Mouse (Mus musculus) heart, adult 2 months (tissue): ENCODE measurements around the gene 4930503B20Rik. TPM values are rescaled to one million over a fixed set of nuclear protein-coding genes. Genes with fewer than 3 reads are reported as not detected.

Source experiments
- DNase-seq, 2 experiments: peaks; one replicate each; pipeline ENCODE4 v3.0.0; 2021
- H3K27ac ChIP-seq: fragments of 200-600 bp; 2 replicates; pipeline ENCODE4 v1.8.1; 2022
- H3K27me3 ChIP-seq: fragments of 200-500 bp; 2 replicates; pipeline ENCODE4 v1.6.1; 2012; ENCODE audit warnings: mild to moderate bottlenecking, low read length, inconsistent platforms, mixed read lengths; ENCODE audit not compliant: control insufficient read depth, insufficient read depth
- H3K36me3 ChIP-seq: fragments of 200-500 bp; 2 replicates; pipeline ENCODE4 v1.6.1; 2012; ENCODE audit warnings: low read length, inconsistent platforms; ENCODE audit not compliant: control insufficient read depth, insufficient read depth
- H3K4me1 ChIP-seq: fragments of 200-500 bp; 2 replicates; pipeline ENCODE4 v1.6.1; 2011; ENCODE audit warnings: low read length; ENCODE audit not compliant: control insufficient read depth, insufficient read depth
- H3K4me3 ChIP-seq: fragments of 200-600 bp; 2 replicates; pipeline ENCODE4 v1.8.1; 2022
- H3K79me2 ChIP-seq: fragments of 200-500 bp; replicated peaks from 2 replicates; pipeline ENCODE4 v1.6.1; 2012; ENCODE audit warnings: mild to moderate bottlenecking, inconsistent platforms, low read length, moderate library complexity, mixed read lengths; ENCODE audit not compliant: control insufficient read depth, insufficient read depth
- H3K9ac ChIP-seq: fragments of 200-500 bp; 2 replicates; pipeline ENCODE4 v1.6.1; 2012; ENCODE audit warnings: low read depth, mild to moderate bottlenecking, control low read depth, inconsistent platforms, low read length, mixed read lengths
- CTCF ChIP-seq: fragments of 200-600 bp; IDR thresholded peaks from 2 replicates; pipeline ENCODE4 v1.8.1; 2022; ENCODE audit warnings: antibody characterized with exemption, mild to moderate bottlenecking, moderate library complexity
- EP300 ChIP-seq: fragments of 200-500 bp; IDR thresholded peaks from 2 replicates; pipeline ENCODE4 v1.6.1; 2011; ENCODE audit warnings: low read depth, low read length, control low read depth; ENCODE audit not compliant: insufficient read depth
- POLR2A ChIP-seq: fragments of 200-500 bp; IDR thresholded peaks from 2 replicates; pipeline ENCODE4 v1.6.1; 2011; ENCODE audit warnings: mild to moderate bottlenecking, low read depth, low read length, control low read depth; ENCODE audit not compliant: insufficient read depth
- WGBS: fragments of 180-500 bp; shearing (Covaris S2); methylation state at CpG from one replicate; pipeline ENCODE4 v1.1.7; 2018; 5-methylcytosine and 5-hydroxymethylcytosine counted together
- intact Hi-C: fragments of 180-260 bp; cut with DNase I; formaldehyde crosslinking; loops from one replicate; pipeline ENCODE4 v1.15.1; 2025
- polyA plus RNA-seq: library from polyadenylated mRNA; depleted of rRNA; stranded (reverse); fragments of >200 nt; gene quantifications from 2 replicates; pipeline ENCODE4 v1.2.3, GENCODE M21; 2012
- total RNA-seq, 2 experiments: library from RNA; stranded (reverse); gene quantifications; 2 replicates each; pipeline ENCODE4 v1.2.3; 2021

Gene 4930503B20Rik
- total and polyA plus RNA-seq, 3 experiments = 0.16 TPM; not detected in 2

DNA sequence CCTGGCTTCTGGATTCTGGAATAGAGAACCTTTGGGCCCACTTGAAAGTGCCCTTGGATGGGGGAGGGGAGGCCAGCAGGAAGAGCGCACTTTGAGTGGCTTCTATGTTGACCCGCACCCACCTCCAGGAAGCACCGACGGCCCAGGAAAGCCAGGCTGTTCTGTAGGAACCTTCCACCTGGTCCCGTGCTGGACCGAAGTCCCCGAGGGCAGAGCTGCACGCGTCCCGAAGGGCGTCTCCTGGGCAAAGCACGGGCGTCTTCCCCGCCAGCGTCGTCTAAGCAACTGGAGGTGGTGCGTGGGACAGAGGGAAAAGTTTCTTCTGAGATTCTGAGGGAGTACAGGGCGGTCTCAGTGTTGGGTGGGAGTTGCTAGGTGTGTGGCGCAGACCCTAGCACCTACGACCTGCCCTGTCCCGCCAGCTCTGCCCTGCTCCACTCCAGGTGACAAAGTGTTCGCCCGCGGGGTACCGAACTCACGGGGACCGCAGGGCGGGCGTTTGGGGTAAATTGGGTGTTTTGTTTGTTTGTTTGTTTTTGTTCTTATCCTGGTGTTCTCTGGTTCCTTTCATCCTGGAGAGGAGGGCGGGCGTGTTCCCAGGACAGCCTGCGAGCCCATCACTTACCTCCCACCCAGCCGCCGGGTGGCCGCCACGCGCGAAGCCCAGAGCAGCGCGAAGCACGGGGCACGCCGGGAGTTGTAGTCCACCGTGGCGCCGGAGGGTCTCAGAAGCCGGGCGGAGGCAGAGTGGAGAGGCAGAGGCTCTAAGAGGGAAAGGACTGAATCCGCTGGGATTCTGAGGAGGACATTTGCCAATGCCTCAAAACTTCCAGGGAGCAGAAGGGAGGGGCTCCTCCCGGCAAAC is 33.9 kb upstream of the 4930503B20Rik start, which contains the start of gene Samd13:
Gene Samd13, minus strand, starts transcription at position 782 of the 865 bp plus-strand sequence.
- 2% methylated on average over 50 of the region's 50 CpGs for WGBS
- intact Hi-C loops = loop anchor here (5.0 kb wide), 2 partner anchors 47 to 82 kb away; no protein-coding TSS in a partner anchor
- peak within 1 kb of the TSS; percentile 64 for H3K4me3 ChIP-seq
- peaks cover 1% of the 10 kb centered on the region for H3K4me1 ChIP-seq
- H3K27me3 ChIP-seq = no peaks in the 10 kb centered on the region; the same call in 1 of the 2 replicates
- H3K36me3 ChIP-seq = no peaks in the 10 kb centered on the region
- peak; percentile 74 to 80 for DNase-seq
- H3K27ac ChIP-seq = peak within 1 kb of the TSS; percentile 75
- TF ChIP-seq POLR2A = no peak
- no peak for TF ChIP-seq CTCF
- TF ChIP-seq EP300 = no peak
- H3K79me2 ChIP-seq = no peaks in the 10 kb centered on the region
- H3K9ac ChIP-seq = peak within 1 kb of the TSS; percentile 78

DNA sequence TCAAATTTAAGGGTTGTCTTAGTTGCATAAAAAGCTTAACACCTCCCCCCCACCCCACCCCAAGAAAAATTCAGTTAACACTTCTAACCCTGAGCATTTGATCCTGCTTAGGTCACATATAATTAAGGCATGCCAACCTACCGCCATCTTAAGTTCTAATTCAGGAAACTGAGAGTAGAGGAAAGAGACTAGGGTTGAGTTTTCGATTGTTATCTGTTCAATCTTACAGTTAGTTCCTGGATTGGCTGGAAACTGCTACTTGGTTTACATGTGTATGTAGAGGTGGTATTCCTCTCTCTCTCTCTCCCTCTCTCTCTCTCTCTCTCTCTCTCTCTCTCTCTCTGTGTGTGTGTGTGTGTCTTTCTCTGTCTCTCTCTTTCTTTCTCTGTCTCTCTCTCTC is 32.0 kb upstream of the 4930503B20Rik start:
- 48% methylated on average over 2 of the region's 2 CpGs for WGBS
- Histone ChIP-seq H3K4me3 (no peak overlapping the region), H3K27me3 (no peaks in the 10 kb centered on the region; the same call in 1 of the 2 replicates), H3K9ac (no peak overlapping the region), H3K79me2 (no peaks in the 10 kb centered on the region), H3K36me3 (no peaks in the 10 kb centered on the region), H3K4me1 (peaks cover 1% of the 10 kb centered on the region), H3K27ac (peak overlapping the region; percentile 55)
- TF ChIP-seq EP300 = no peak
- no peak for DNase-seq
- intact Hi-C loops = loop anchor here (5.0 kb wide), 1 partner anchor 84 kb away; no protein-coding TSS in a partner anchor

DNA sequence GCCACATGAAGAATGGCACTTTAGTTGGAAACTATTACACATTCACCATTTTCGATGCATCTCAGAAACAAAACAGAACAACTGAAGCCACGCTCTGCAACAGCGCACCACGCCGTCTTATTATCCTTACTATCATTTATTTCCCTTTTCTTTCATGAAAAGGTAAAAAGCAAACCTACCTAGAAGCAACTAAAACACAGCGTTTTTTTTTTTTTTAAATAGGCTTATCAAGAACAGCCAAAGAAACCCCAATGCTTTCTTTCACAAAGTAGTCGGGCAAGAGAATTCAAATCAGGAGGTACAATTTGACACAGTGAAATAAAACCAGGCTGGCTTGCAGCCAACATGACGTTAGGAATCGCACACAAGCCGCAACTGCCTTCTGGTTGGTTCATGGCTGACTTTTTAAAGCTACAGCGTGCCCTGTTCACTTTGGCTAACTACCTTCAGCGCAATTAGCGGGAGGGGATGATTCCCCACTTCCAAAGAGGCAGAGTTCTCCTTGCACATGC is 31.1 kb upstream of the 4930503B20Rik start:
- intact Hi-C loops = loop anchor here (5.0 kb wide), 1 partner anchor 85 kb away; no protein-coding TSS in a partner anchor
- no peak for TF ChIP-seq POLR2A
- no peak for TF ChIP-seq EP300
- no peak for TF ChIP-seq CTCF
- peak overlapping the region; percentile 55 for H3K27ac ChIP-seq
- no peaks in the 10 kb centered on the region; the same call in 1 of the 2 replicates for H3K27me3 ChIP-seq
- WGBS = 16% methylated on average over 13 of the region's 13 CpGs
- no peaks in the 10 kb centered on the region for H3K36me3 ChIP-seq
- peaks cover 1% of the 10 kb centered on the region for H3K4me1 ChIP-seq
- DNase-seq = peak; percentile 64 to 65
- no peaks in the 10 kb centered on the region for H3K79me2 ChIP-seq
- peak overlapping the region; percentile 52 for H3K9ac ChIP-seq
- peak overlapping the region; percentile 55 for H3K4me3 ChIP-seq

DNA sequence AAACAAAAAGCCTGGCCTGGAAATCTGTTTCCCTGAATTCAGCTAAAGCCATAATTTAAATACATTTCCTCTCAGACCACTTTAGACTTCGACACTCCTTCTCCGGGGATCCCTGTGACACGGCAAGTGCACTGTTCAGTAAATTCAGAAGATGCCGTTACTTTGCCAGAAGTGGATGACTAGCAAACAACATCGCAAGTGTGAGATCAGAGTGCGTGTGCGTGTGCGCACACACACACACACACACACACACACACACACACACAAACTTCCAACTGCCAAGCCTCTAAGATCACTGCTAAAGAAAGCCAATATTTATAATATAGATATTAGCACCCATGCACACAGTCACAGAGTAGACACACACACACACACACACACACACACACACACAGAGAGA is 30.6 kb upstream of the 4930503B20Rik start:
- Histone ChIP-seq H3K79me2 (no peaks in the 10 kb centered on the region), H3K27ac (peak overlapping the region; percentile 31; the same call in 1 of the 2 replicates), H3K27me3 (no peaks in the 10 kb centered on the region; the same call in 1 of the 2 replicates), H3K4me3 (0 out of 2 replicates have a peak overlapping the region, but pooled peaks have one; percentile 9), H3K36me3 (no peaks in the 10 kb centered on the region), H3K4me1 (no peaks in the 10 kb centered on the region; the same call in 1 of the 2 replicates), H3K9ac (no peak overlapping the region; the same call in 1 of the 2 replicates)
- intact Hi-C loops = loop anchor here (5.0 kb wide), 1 partner anchor 86 kb away; no protein-coding TSS in a partner anchor
- TF ChIP-seq EP300 (no peak), POLR2A (no peak), CTCF (no peak)
- 35% methylated on average over 8 of the region's 8 CpGs for WGBS
- no peak for DNase-seq

DNA sequence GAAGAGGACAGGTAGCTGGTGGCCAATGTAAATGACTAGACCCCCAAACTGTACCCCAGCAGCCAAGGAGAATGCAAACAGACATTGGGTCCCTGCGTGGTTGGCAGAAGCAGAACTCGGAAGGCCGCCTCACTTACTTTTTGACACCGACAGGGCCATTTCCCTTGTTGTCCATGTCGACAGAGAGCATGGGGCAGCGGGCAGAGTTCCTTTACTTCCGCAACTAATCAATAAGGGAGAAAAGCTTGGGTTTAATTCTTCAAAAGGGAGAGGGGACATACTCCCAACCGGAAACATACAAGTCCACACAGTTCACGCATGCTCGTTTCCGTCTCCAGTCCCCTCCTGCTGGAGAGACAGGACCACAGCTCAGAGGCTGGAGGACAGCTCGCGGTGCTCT is 29.5 kb upstream of the 4930503B20Rik start:
- no peaks in the 10 kb centered on the region; the same call in 1 of the 2 replicates for H3K27me3 ChIP-seq
- DNase-seq = no peak
- H3K9ac ChIP-seq = no peak overlapping the region
- H3K27ac ChIP-seq = no peak overlapping the region
- 93% methylated on average over 13 of the region's 13 CpGs for WGBS
- H3K79me2 ChIP-seq = no peaks in the 10 kb centered on the region
- H3K4me1 ChIP-seq = no peaks in the 10 kb centered on the region; the same call in 1 of the 2 replicates
- no peak overlapping the region for H3K4me3 ChIP-seq
- no peaks in the 10 kb centered on the region for H3K36me3 ChIP-seq
- intact Hi-C loops = loop anchor here (5.0 kb wide), 1 partner anchor 87 kb away; no protein-coding TSS in a partner anchor
- TF ChIP-seq CTCF = no peak
- no peak for TF ChIP-seq EP300
- no peak for TF ChIP-seq POLR2A
